Mouse (Mus musculus): ENCODE measurements around the gene Cdc42ep3. TPM values are rescaled to one million over a fixed set of nuclear protein-coding genes. Genes with fewer than 3 reads are reported as not detected.

The Cdc42ep3 gene
- polyA plus RNA-seq, 1 experiment = 36.1 TPM

- no peaks in the 10 kb centered on the region for H3K4me1 ChIP-seq (ENCODE audit: control insufficient read depth, insufficient read depth, low read length)
- no peak overlapping the region for H3K4me3 ChIP-seq (ENCODE audit: insufficient read depth, low read length)
- no peak for TF ChIP-seq POLR2A (IDR thresholded peaks at IDR 0.05; ENCODE audit: borderline replicate concordance, low read depth, low read length)
- TF ChIP-seq CTCF (IDR thresholded peaks at IDR 0.05; ENCODE audit: low read depth, low read length) = no peak
- no peak overlapping the region for H3K27ac ChIP-seq (ENCODE audit: insufficient read depth, low read depth, low read length)
These were observed 18.1 kb upstream of the Cdc42ep3 start for GRCm38 (mm10) chr17:79372973-79373372.

GRCm38 (mm10) chr17:79364749-79365450, 10.0 kb upstream of the Cdc42ep3 start:
- Histone ChIP-seq H3K4me1 (ENCODE audit: control insufficient read depth, insufficient read depth, low read length) (no peaks in the 10 kb centered on the region), H3K27ac (ENCODE audit: insufficient read depth, low read depth, low read length) (no peak overlapping the region), H3K4me3 (ENCODE audit: insufficient read depth, low read length) (no peak overlapping the region)
- TF ChIP-seq POLR2A (IDR thresholded peaks at IDR 0.05; ENCODE audit: borderline replicate concordance, low read depth, low read length) (no peak), CTCF (IDR thresholded peaks at IDR 0.05; ENCODE audit: low read depth, low read length) (no peak)

- H3K4me1 ChIP-seq (ENCODE audit: control insufficient read depth, insufficient read depth, low read length) = peaks cover 22% of the 10 kb centered on the region
- peak overlapping the region; percentile 75 for H3K4me3 ChIP-seq (ENCODE audit: insufficient read depth, low read length)
- TF ChIP-seq CTCF (IDR thresholded peaks at IDR 0.05; ENCODE audit: low read depth, low read length) (no peak), POLR2A (IDR thresholded peaks at IDR 0.05; ENCODE audit: borderline replicate concordance, low read depth, low read length) (no peak)
- no peak overlapping the region for H3K27ac ChIP-seq (ENCODE audit: insufficient read depth, low read depth, low read length)
These were observed 1.2 kb upstream of the Cdc42ep3 start for GRCm38 (mm10) chr17:79356071-79356601.

GRCm38 (mm10) chr17:79355271-79355991, 540 bp upstream of the Cdc42ep3 start:
- peaks cover 29% of the 10 kb centered on the region for H3K4me1 ChIP-seq (ENCODE audit: control insufficient read depth, insufficient read depth, low read length)
- TF ChIP-seq CTCF (IDR thresholded peaks at IDR 0.05; ENCODE audit: low read depth, low read length) = no peak
- no peak for TF ChIP-seq POLR2A (IDR thresholded peaks at IDR 0.05; ENCODE audit: borderline replicate concordance, low read depth, low read length)
- peak overlapping the region; percentile 75 for H3K4me3 ChIP-seq (ENCODE audit: insufficient read depth, low read length)
- H3K27ac ChIP-seq (ENCODE audit: insufficient read depth, low read depth, low read length) = no peak overlapping the region

DNA sequence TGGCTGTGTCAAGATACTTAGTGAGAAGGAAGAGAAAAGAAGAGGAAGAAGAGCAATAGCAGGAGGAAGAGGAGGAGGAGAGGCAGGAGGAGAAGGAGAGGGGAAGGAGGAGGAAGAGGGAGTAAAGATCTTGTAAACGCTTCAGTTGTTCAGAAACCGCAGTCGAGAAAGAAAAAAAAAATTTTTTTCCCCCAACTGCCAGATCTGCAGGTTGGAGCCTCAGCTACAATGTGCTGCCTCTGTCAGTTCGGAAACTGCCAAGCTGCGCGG, 782 bp downstream of the Cdc42ep3 start:
- Histone ChIP-seq H3K4me3 (ENCODE audit: insufficient read depth, low read length) (peak overlapping the region; percentile 77), H3K4me1 (ENCODE audit: control insufficient read depth, insufficient read depth, low read length) (peaks cover 42% of the 10 kb centered on the region), H3K27ac (ENCODE audit: insufficient read depth, low read depth, low read length) (peak overlapping the region; percentile 70)
- TF ChIP-seq CTCF (IDR thresholded peaks at IDR 0.05; ENCODE audit: low read depth, low read length) (no peak), POLR2A (IDR thresholded peaks at IDR 0.05; ENCODE audit: borderline replicate concordance, low read depth, low read length) (no peak)

GRCm38 (mm10) chr17:79353446-79354173, 1.3 kb downstream of the Cdc42ep3 start:
- TF ChIP-seq CTCF (IDR thresholded peaks at IDR 0.05; ENCODE audit: low read depth, low read length) (no peak), POLR2A (IDR thresholded peaks at IDR 0.05; ENCODE audit: borderline replicate concordance, low read depth, low read length) (no peak)
- peak overlapping the region; percentile 70 for H3K27ac ChIP-seq (ENCODE audit: insufficient read depth, low read depth, low read length)
- peak overlapping the region; percentile 77 for H3K4me3 ChIP-seq (ENCODE audit: insufficient read depth, low read length)
- H3K4me1 ChIP-seq (ENCODE audit: control insufficient read depth, insufficient read depth, low read length) = peaks cover 47% of the 10 kb centered on the region

DNA sequence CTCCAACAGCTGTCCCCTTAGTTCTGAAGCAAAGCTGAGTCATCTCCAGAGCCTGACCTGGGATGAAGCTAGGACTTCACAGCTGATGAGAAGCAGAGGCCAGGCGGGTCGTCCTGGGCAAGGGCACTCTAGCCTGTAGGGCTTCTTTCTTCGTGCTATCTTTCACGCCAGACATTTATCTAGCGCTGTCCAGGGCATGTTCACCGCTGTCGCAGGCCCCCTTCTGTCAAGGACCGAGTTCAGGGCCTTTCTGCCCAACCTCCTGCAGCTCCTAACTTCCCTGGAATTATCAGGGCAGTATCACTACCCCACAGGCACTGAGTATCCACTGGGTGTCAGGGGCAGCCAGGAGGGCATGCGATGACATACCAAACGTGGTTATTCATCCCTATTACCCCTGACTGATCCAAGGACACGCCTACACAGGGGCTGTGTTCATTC, 4.1 kb downstream of the Cdc42ep3 start:
- H3K4me3 ChIP-seq (ENCODE audit: insufficient read depth, low read length) = no peak overlapping the region
- H3K27ac ChIP-seq (ENCODE audit: insufficient read depth, low read depth, low read length) = no peak overlapping the region
- peaks cover 53% of the 10 kb centered on the region for H3K4me1 ChIP-seq (ENCODE audit: control insufficient read depth, insufficient read depth, low read length)
- no peak for TF ChIP-seq CTCF (IDR thresholded peaks at IDR 0.05; ENCODE audit: low read depth, low read length)
- no peak for TF ChIP-seq POLR2A (IDR thresholded peaks at IDR 0.05; ENCODE audit: borderline replicate concordance, low read depth, low read length)

DNA sequence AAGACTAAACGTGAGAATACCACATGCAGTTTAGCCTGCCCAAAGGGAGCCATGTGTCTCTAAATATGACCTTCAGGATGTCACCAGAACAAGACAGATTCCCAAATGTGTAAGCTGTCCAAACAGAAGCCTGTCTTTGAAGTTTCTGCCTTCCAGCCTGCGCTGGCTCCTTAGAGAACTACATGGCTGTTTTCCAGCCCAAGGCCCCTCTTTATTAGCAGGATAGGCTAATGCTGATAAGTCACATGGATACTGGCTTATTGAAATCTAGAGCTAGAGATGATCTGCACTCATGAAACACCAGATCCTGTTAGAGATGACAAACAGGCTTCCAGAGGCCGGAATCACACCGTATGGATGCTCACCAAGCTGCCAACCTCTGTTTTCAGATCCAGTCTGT, 5.5 kb downstream of the Cdc42ep3 start:
- H3K27ac ChIP-seq (ENCODE audit: insufficient read depth, low read depth, low read length) = peak overlapping the region; percentile 99; the same call in 1 of the 2 replicates
- TF ChIP-seq CTCF (IDR thresholded peaks at IDR 0.05; ENCODE audit: low read depth, low read length) (no peak), POLR2A (IDR thresholded peaks at IDR 0.05; ENCODE audit: borderline replicate concordance, low read depth, low read length) (no peak)
- H3K4me1 ChIP-seq (ENCODE audit: control insufficient read depth, insufficient read depth, low read length) = peaks cover 56% of the 10 kb centered on the region
- no peak overlapping the region for H3K4me3 ChIP-seq (ENCODE audit: insufficient read depth, low read length)

GRCm38 (mm10) chr17:79347920-79348589, 6.8 kb downstream of the Cdc42ep3 start:
- peaks cover 61% of the 10 kb centered on the region for H3K4me1 ChIP-seq (ENCODE audit: control insufficient read depth, insufficient read depth, low read length)
- H3K4me3 ChIP-seq (ENCODE audit: insufficient read depth, low read length) = peak overlapping the region; percentile 18

More at GRCm38 (mm10) chr17:79347920-79348589, 6.8 kb downstream of the Cdc42ep3 start:
- H3K27ac ChIP-seq (ENCODE audit: insufficient read depth, low read depth, low read length) = peak overlapping the region; percentile 99
- TF ChIP-seq CTCF (IDR thresholded peaks at IDR 0.05; ENCODE audit: low read depth, low read length) = no peak
- no peak for TF ChIP-seq POLR2A (IDR thresholded peaks at IDR 0.05; ENCODE audit: borderline replicate concordance, low read depth, low read length)

All from bone marrow macrophage, adult 2 months (primary cell).